Mouse (Mus musculus): ENCODE measurements at regions not wholly inside any gene's neighbourhood (a gene's known extent, or its start where the extent isn't known, plus 50 kb on each side); places are given as distances from the start of the nearest gene placed in this dataset.

DNA sequence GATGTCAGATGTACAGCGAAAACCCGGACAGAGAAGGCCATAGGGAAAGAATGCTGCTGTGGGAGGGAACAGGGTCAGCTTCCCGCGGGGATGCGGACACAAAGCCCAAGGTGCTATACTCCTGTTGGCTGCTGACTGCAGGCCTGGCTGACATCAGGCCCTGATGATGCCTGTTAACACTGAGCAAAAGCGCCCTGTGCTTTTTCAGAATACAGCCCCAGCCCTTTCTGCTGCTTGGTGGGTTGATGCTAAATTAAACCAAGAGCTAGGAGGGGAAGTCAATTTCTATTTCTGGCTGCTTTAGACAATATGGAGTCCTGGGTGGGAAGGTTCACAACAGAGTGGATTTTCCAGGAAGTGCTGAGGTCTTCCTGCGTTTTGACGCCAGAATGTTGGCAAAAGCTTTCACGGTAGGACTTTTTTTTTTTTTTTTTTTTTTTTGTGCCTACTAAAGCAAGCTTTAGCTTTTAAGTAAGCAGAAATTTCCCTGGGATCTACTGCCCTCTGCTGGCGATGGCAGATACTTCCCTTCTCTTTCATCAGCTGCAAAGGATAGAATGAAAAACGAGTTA is 302.2 kb upstream of the Arglu1 start:
- Histone ChIP-seq H3K4me3 (replicated peaks) (no peak overlapping the region), H3K9ac (replicated peaks) (no peak overlapping the region), H3K36me3 (no peaks in the 10 kb centered on the region), H3K4me2 (replicated peaks) (peak overlapping the region; percentile 34), H3K27me3 (peaks cover 23% of the 10 kb centered on the region), H3K9me3 (0 out of 2 replicates have a peak, but pooled peaks cover 3% of the 10 kb centered on the region), H3K4me1 (replicated peaks) (peaks cover 34% of the 10 kb centered on the region), H3K27ac (peak overlapping the region; percentile 61)
- ATAC-seq, result no peak
- WGBS, result 8% methylated on average over 11 of the region's 11 CpGs

DNA sequence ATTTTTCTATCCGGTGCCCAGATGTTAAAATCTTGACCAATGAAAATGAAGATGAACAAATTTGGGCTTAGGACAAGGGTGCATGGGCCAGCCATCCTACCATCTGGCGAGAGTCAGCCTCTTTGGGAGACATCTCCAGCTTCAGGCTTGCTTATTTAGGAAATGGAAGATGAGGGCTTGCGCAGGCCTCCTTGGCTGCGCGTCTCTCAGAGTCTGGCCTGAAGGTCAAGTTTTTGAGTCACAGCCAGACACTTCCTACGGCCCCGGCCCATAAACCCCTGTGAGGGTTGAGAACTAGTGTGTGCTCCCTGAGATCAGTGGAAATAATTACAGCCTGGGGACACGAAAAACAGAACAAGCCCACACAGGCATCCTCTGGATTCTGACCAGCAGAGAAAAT is 300.7 kb upstream of the Arglu1 start:
- H3K4me2 ChIP-seq (replicated peaks), result no peak overlapping the region
- H3K9me3 ChIP-seq, result 0 out of 2 replicates have a peak, but pooled peaks cover 3% of the 10 kb centered on the region
- WGBS, result 89% methylated on average over 8 of the region's 8 CpGs
- H3K27me3 ChIP-seq, result peaks cover 26% of the 10 kb centered on the region
- H3K4me3 ChIP-seq (replicated peaks), result no peak overlapping the region
- no peak overlapping the region for H3K9ac ChIP-seq (replicated peaks)
- no peak overlapping the region for H3K27ac ChIP-seq
- no peaks in the 10 kb centered on the region for H3K36me3 ChIP-seq
- peaks cover 34% of the 10 kb centered on the region for H3K4me1 ChIP-seq (replicated peaks)
- no peak for ATAC-seq

DNA sequence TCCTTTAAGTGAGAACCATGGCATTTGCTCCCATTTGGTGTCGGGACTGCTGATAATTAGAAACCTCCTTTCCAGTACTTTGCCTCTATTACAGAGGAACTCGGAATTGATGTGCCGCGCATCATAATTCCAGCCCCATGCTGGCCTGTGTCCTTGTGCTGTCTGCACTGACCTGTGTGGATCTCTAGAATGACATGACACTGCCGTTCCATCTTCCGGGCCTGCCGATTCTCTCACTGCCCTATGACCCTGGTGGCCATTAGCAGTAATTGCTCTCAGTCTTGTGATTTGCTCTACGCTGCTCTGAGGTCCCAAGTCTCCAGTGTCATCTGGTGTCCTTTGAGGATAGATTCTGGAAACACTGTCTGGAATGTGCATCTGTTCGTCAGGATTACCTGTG is 295.7 kb upstream of the Arglu1 start:
- Histone ChIP-seq H3K36me3 (no peaks in the 10 kb centered on the region), H3K9me3 (0 out of 2 replicates have a peak, but pooled peaks cover 3% of the 10 kb centered on the region), H3K9ac (replicated peaks) (no peak overlapping the region), H3K4me3 (replicated peaks) (no peak overlapping the region), H3K4me1 (replicated peaks) (peaks cover 19% of the 10 kb centered on the region), H3K4me2 (replicated peaks) (no peak overlapping the region), H3K27ac (no peak overlapping the region), H3K27me3 (peaks cover 33% of the 10 kb centered on the region)
- 81% methylated on average over 9 of the region's 9 CpGs for WGBS
- no peak for ATAC-seq

DNA sequence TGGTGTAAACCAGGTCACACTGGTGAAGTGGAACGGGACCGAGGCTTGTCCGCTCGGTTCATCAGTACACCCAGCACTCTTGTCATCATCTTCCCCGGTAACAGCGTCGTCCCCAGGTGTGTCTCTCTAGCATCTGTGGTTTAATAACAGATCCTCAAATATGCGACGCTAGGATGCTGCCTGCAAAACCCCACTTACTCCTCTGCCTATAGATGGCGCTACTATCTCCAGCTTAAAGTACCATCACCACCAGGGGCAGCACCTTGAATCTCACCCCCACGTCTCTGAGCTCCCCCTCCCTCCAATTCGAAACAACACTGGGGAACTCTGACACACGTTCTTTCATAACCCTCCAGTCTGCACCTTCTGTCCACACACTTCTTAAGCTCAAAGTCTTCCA is 295.1 kb upstream of the Arglu1 start:
- Histone ChIP-seq H3K4me1 (replicated peaks) (peaks cover 19% of the 10 kb centered on the region), H3K9me3 (0 out of 2 replicates have a peak, but pooled peaks cover 3% of the 10 kb centered on the region), H3K27ac (no peak overlapping the region), H3K4me3 (replicated peaks) (no peak overlapping the region), H3K27me3 (peaks cover 28% of the 10 kb centered on the region), H3K9ac (replicated peaks) (no peak overlapping the region), H3K36me3 (no peaks in the 10 kb centered on the region), H3K4me2 (replicated peaks) (no peak overlapping the region)
- WGBS, result 84% methylated on average over 13 of the region's 13 CpGs
- ATAC-seq, result 0 out of 2 replicates have a peak, but pooled peaks have one; percentile 25

DNA sequence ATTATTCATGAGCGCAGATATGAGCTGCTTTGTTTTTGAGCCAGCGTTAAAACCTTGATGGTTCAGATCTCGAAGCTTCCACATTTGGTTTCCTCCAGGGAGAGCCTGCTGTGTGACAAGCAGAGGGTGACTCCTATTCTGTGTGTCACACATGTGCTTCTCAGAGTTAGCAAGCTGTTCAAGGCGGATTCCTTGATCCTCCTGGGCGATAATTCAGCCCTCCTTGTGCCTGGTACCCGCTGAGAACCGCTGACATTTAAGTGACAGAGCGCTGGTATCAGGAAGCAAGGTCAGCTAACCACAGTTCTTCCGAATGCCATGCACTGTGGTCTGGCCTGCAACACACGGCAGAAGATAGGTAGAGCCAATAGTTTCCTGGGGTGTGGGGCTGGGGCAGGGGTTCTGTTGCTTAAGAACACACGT is 294.5 kb upstream of the Arglu1 start:
- whole genome bisulfite sequencing, result 27% methylated on average over 11 of the region's 11 CpGs
- peak overlapping the region; percentile 28; the same call in 1 of the 2 replicates for H3K9ac ChIP-seq (replicated peaks)

DNA sequence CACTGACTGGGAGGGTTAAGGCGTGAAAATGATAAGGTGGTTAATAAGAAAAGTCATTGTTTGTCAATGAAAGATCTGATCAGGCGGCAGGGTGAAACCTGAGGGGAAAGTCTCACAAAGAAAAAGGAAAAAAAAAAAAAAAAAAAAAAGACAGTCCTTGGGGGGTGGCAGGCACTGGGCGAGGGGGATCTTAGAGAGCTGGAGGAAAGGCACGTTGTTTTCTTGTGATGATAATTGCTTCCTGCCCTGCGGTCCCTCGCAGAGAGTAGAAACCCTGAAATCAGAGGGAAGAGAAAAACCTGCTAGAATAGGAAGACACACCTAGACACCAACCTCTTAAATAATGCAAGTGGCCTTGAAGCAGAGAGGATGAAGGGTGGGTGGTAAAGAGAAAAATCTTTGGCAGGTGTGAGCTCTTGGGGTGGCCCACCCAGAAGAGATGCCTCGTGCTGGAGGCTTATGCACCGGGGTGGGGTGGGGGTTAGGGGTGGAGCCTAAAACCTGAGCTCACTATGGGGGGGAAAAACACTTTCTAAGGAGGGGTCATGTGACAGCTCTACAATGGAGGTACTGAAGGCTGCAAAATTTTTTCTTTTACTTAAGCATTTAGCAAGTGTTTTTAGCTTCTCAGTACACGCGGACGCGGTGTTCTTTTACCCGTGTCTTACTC is 294.0 kb upstream of the Arglu1 start:
- WGBS, result 10% methylated on average over 13 of the region's 13 CpGs
- ATAC-seq, result peak; percentile 25; the same call in 1 of the 2 replicates
- H3K36me3 ChIP-seq, result no peaks in the 10 kb centered on the region
- no peak overlapping the region for H3K27ac ChIP-seq
- 0 out of 2 replicates have a peak, but pooled peaks cover 3% of the 10 kb centered on the region for H3K9me3 ChIP-seq
- H3K4me3 ChIP-seq (replicated peaks), result 0 out of 2 replicates have a peak overlapping the region, but pooled peaks have one; percentile 5
- peak overlapping the region; percentile 32 for H3K4me2 ChIP-seq (replicated peaks)
- H3K4me1 ChIP-seq (replicated peaks), result peaks cover 19% of the 10 kb centered on the region
- H3K27me3 ChIP-seq, result peaks cover 22% of the 10 kb centered on the region
- H3K9ac ChIP-seq (replicated peaks), result peak overlapping the region; percentile 28; the same call in 1 of the 2 replicates

More for the DNA sequence above, 294.5 kb upstream of the Arglu1 start:
- ATAC-seq, result peak; percentile 41; the same call in 1 of the 2 replicates
- Histone ChIP-seq H3K9me3 (0 out of 2 replicates have a peak, but pooled peaks cover 3% of the 10 kb centered on the region), H3K27me3 (peaks cover 24% of the 10 kb centered on the region), H3K36me3 (no peaks in the 10 kb centered on the region), H3K4me3 (replicated peaks) (0 out of 2 replicates have a peak overlapping the region, but pooled peaks have one; percentile 5), H3K27ac (no peak overlapping the region), H3K4me2 (replicated peaks) (peak overlapping the region; percentile 32), H3K4me1 (replicated peaks) (peaks cover 19% of the 10 kb centered on the region)

DNA sequence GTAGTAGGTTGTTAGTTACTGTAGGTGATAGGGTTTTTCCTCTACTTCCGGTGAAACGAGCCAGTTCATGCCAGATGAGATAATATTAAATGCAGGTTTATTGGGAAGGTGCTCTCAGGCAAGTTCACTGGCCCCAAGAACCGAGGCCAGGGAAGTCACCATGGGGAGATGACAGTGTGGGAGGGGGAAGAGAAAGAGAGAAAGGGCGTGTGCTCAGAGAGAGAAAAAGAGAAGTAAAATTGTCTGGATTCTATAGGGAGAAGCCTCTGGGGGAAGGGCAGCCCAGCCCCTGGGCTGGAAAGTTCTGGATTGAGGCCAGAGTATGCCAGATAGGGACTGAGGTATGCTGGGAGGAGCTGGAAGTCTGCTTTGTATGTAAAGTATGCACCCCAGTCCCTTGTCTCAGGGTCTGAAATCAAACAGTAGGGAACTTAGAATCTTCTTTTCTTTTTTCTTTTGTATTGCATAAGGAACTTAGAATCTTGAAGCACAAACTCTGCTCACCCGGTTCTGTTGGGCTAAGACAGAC is 292.9 kb upstream of the Arglu1 start:
- Histone ChIP-seq H3K9me3 (0 out of 2 replicates have a peak, but pooled peaks cover 3% of the 10 kb centered on the region), H3K36me3 (no peaks in the 10 kb centered on the region), H3K27ac (no peak overlapping the region), H3K4me3 (replicated peaks) (no peak overlapping the region), H3K27me3 (peaks cover 22% of the 10 kb centered on the region), H3K4me2 (replicated peaks) (no peak overlapping the region), H3K9ac (replicated peaks) (no peak overlapping the region), H3K4me1 (replicated peaks) (peaks cover 19% of the 10 kb centered on the region)
- no peak for ATAC-seq
- 69% methylated on average over 5 of the region's 5 CpGs for WGBS

DNA sequence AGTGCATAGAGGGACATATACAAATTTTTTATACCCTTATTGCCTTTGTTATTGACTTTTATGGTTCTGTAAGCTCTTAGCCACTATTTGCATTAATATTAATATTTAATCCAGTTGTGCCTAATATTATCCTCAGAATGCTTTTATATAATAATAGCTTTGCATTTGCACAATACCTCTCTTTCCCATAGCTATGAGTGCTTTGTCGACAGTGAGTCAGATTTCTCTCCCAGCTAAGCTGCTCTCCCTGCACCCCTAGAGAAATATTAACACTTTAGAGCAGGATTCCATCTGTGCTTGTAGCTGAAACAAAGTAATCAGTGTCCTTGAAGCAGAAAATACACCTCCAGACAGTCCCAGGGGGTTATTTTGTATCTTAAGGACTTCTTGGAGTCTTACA is 288.6 kb upstream of the Arglu1 start:
- Histone ChIP-seq H3K4me2 (replicated peaks) (no peak overlapping the region), H3K27me3 (peaks cover 13% of the 10 kb centered on the region), H3K9me3 (no peaks in the 10 kb centered on the region), H3K27ac (no peak overlapping the region), H3K9ac (replicated peaks) (no peak overlapping the region), H3K4me1 (replicated peaks) (peaks cover 6% of the 10 kb centered on the region; the same call in 1 of the 2 replicates), H3K36me3 (no peaks in the 10 kb centered on the region), H3K4me3 (replicated peaks) (no peak overlapping the region)
- WGBS, result 61% methylated on average over 1 of the region's 1 CpGs
- no peak for ATAC-seq

DNA sequence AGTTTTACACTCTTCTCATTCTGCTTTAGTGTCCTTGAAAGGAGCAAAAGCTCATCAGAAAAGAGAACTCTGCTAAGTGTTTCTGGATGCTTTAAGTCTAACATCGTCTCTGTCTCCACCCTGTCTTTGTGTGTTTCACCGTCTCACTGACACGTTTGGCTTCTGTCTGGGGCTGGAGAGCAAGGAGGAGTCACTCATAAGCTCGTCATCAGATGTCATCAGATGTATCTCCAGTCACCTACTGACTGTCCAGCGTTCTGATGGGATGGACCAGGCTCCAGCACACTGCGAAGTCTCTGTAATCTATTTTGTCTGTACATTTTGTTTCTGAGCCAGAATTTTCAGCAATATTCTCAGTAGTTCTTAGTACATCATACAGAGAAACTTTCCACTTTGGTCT is 283.4 kb upstream of the Arglu1 start:
- Histone ChIP-seq H3K27ac (no peak overlapping the region), H3K4me1 (replicated peaks) (no peaks in the 10 kb centered on the region), H3K9ac (replicated peaks) (no peak overlapping the region), H3K36me3 (no peaks in the 10 kb centered on the region), H3K4me2 (replicated peaks) (no peak overlapping the region), H3K9me3 (no peaks in the 10 kb centered on the region), H3K4me3 (replicated peaks) (no peak overlapping the region), H3K27me3 (no peaks in the 10 kb centered on the region)
- no peak for ATAC-seq
- WGBS, result 71% methylated on average over 6 of the region's 6 CpGs

DNA sequence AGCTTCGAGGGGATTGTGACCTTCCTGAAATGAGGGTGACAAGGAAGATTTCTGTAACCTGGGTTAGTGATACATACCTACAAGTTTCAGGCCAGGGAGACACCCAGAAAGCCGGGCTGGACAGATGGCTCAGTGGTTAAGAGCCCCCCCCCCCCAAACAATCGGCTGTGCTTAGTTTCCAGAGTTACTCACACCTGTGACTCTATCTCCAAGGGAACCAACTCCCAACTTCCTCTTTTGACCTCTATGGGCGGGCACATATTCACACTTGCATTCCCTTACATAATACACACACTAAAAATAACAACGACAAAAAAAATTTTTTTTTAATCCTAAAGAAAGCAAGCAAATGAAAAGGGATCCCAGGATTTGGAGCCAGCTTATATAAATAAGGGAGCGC is 283.0 kb upstream of the Arglu1 start:
- Histone ChIP-seq H3K27ac (no peak overlapping the region), H3K4me1 (replicated peaks) (no peaks in the 10 kb centered on the region), H3K9ac (replicated peaks) (no peak overlapping the region), H3K27me3 (no peaks in the 10 kb centered on the region), H3K9me3 (no peaks in the 10 kb centered on the region), H3K4me3 (replicated peaks) (no peak overlapping the region), H3K36me3 (no peaks in the 10 kb centered on the region), H3K4me2 (replicated peaks) (no peak overlapping the region)
- ATAC-seq, result no peak
- WGBS, result 70% methylated on average over 6 of the region's 6 CpGs

DNA sequence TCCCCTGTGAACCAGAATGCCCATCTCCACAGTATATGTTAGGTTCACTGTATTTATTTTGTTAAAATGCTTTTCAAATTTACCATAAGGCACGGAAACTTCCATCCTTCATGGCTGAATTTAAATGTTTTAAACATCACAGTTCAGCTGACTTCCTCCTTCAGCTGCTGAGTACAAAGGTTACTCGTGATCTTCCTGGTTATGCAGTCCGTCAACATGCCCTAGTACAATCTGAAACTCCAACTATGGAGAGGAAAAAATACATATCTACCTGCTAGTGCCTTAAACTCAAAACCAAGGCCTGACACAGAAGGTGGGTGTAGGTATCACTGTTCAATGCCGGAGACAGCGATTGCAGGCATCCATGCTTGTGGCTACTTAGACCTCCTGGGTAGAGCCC is 280.5 kb upstream of the Arglu1 start:
- ATAC-seq, result no peak
- Histone ChIP-seq H3K4me2 (replicated peaks) (no peak overlapping the region), H3K4me1 (replicated peaks) (0 out of 2 replicates have a peak, but pooled peaks cover 3% of the 10 kb centered on the region), H3K36me3 (no peaks in the 10 kb centered on the region), H3K27ac (no peak overlapping the region), H3K27me3 (no peaks in the 10 kb centered on the region), H3K9me3 (no peaks in the 10 kb centered on the region), H3K9ac (replicated peaks) (no peak overlapping the region), H3K4me3 (replicated peaks) (no peak overlapping the region)
- 90% methylated on average over 5 of the region's 5 CpGs for WGBS

DNA sequence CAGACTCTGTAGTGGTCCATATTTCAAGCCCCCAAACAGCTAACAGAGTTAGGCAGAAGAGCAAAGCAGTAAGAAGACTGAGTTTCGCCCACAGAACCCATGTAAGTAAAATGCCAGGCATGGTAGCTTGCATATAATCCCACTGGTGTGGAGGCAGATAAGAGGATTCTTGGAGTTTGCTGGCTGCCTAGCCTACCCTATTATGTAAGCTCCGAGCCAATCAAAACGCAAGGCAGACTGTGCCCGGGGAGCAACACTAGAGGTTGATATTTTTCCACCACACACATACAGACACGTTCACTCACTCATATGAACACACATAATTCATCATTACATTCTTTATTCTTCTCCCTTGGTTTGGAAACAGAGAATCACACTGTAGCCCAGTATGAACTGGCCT is 280.0 kb upstream of the Arglu1 start:
- Histone ChIP-seq H3K27me3 (no peaks in the 10 kb centered on the region), H3K4me1 (replicated peaks) (0 out of 2 replicates have a peak, but pooled peaks cover 4% of the 10 kb centered on the region), H3K4me2 (replicated peaks) (no peak overlapping the region), H3K27ac (no peak overlapping the region), H3K9me3 (no peaks in the 10 kb centered on the region), H3K36me3 (no peaks in the 10 kb centered on the region), H3K4me3 (replicated peaks) (no peak overlapping the region), H3K9ac (replicated peaks) (no peak overlapping the region)
- ATAC-seq, result no peak
- 82% methylated on average over 5 of the region's 5 CpGs for WGBS

Data from midbrain, embryonic 13.5 days (tissue).